ENCODE assay signal across 8 mouse cellular contexts in genomic region chr5:35907633-35908426, GRCm38 (mm10). TPM values are rescaled to one million over a fixed set of nuclear protein-coding genes. Genes with fewer than 3 reads are reported as not detected.
A peak's percentile ranks its signal among the peaks of the same experiment; 100 is the strongest.
DNase-seq lines count a peak whose midpoint lies in the region; ATAC-seq lines count a peak whose summit lies in the region.

No protein-coding gene starts in this region.

- H3K9ac ChIP-seq in embryonic facial prominence, embryonic 13.5 days, result 0 out of 2 replicates have a peak overlapping the region, but pooled peaks have one; percentile 36
- H3K9ac ChIP-seq in heart, embryonic 11.5 days (ENCODE audit: low read depth, low read length), result peak overlapping the region; percentile 53; the same call in 1 of the 2 replicates
- H3K9ac ChIP-seq in kidney, embryonic 14.5 days (ENCODE audit: low read depth, low read length), result peak overlapping the region; percentile 31; the same call in 1 of the 2 replicates
- H3K9ac ChIP-seq in lung, embryonic 16.5 days (ENCODE audit: low read length), result no peak overlapping the region

- 31% methylated on average over 15 of the region's 15 CpGs for WGBS in embryonic facial prominence, embryonic 13.5 days
- 35% methylated on average over 15 of the region's 15 CpGs for WGBS in heart, embryonic 11.5 days (ENCODE audit: insufficient replicate concordance)
- 4% methylated on average over 15 of the region's 15 CpGs for WGBS in kidney, embryonic 14.5 days
- WGBS in lung, embryonic 16.5 days, result 16% methylated on average over 15 of the region's 15 CpGs

- DNase-seq in urinary bladder, adult 18-20 months (ENCODE audit: low spot score in 2 of 2), result peak; percentile 35 to 43
- DNase-seq in urinary bladder, adult 2 months (ENCODE audit: low spot score), result no peak
- DNase-seq in right cerebral cortex, postnatal 10 days (ENCODE audit: low spot score in 2 of 2), result peak; percentile 84 to 92
- DNase-seq in natural killer cell, adult 2 months (ENCODE audit: low spot score in 2 of 2), result no peak

- peaks cover 19% of the 10 kb centered on the region for H3K36me3 ChIP-seq in embryonic facial prominence, embryonic 13.5 days
- H3K36me3 ChIP-seq in heart, embryonic 11.5 days (ENCODE audit: control insufficient read depth, insufficient read depth, low read length), result 0 out of 2 replicates have a peak, but pooled peaks cover 2% of the 10 kb centered on the region
- H3K36me3 ChIP-seq in kidney, embryonic 14.5 days (ENCODE audit: control insufficient read depth, insufficient read depth, low read length), result no peaks in the 10 kb centered on the region
- H3K36me3 ChIP-seq in lung, embryonic 16.5 days (ENCODE audit: control insufficient read depth, insufficient read depth, low read length), result no peaks in the 10 kb centered on the region

- peak overlapping the region; percentile 77 for H3K27ac ChIP-seq in embryonic facial prominence, embryonic 13.5 days
- H3K27ac ChIP-seq in heart, embryonic 11.5 days (ENCODE audit: low read depth, low read length), result peak overlapping the region; percentile 81
- H3K27ac ChIP-seq in kidney, embryonic 14.5 days (ENCODE audit: low read depth, low read length), result peak overlapping the region; percentile 84
- peak overlapping the region; percentile 11 for H3K27ac ChIP-seq in lung, embryonic 16.5 days (ENCODE audit: low read length)

- H3K27me3 ChIP-seq in embryonic facial prominence, embryonic 13.5 days, result no peaks in the 10 kb centered on the region
- H3K27me3 ChIP-seq in heart, embryonic 11.5 days (ENCODE audit: control insufficient read depth, insufficient read depth, low read length), result no peaks in the 10 kb centered on the region
- H3K27me3 ChIP-seq in kidney, embryonic 14.5 days (ENCODE audit: control insufficient read depth, insufficient read depth, low read length), result no peaks in the 10 kb centered on the region
- no peaks in the 10 kb centered on the region for H3K27me3 ChIP-seq in lung, embryonic 16.5 days (ENCODE audit: control insufficient read depth, insufficient read depth, low read depth, low read length)

- H3K4me3 ChIP-seq in embryonic facial prominence, embryonic 13.5 days, result no peak overlapping the region
- H3K4me3 ChIP-seq in heart, embryonic 11.5 days (ENCODE audit: low read depth, low read length), result no peak overlapping the region
- no peak overlapping the region for H3K4me3 ChIP-seq in kidney, embryonic 14.5 days (ENCODE audit: low read length)
- no peak overlapping the region for H3K4me3 ChIP-seq in lung, embryonic 16.5 days (ENCODE audit: low read length)

- peak overlapping the region; percentile 18; the same call in 1 of the 2 replicates for H3K4me2 ChIP-seq in embryonic facial prominence, embryonic 13.5 days
- peak overlapping the region; percentile 33 for H3K4me2 ChIP-seq in heart, embryonic 11.5 days
- peak overlapping the region; percentile 21 for H3K4me2 ChIP-seq in kidney, embryonic 14.5 days (replicated peaks; ENCODE audit: low read depth, low read length)
- H3K4me2 ChIP-seq in lung, embryonic 16.5 days (ENCODE audit: low read depth, low read length), result 0 out of 2 replicates have a peak overlapping the region, but pooled peaks have one; percentile 3

- peak; percentile 48; the same call in 1 of the 2 replicates for ATAC-seq in embryonic facial prominence, embryonic 13.5 days (ENCODE audit: insufficient number of reproducible peaks, insufficient read depth, low FRiP score, low TSS enrichment, low read depth)
- peak; percentile 53 for ATAC-seq in heart, embryonic 11.5 days (replicated peaks; ENCODE audit: insufficient number of reproducible peaks, low FRiP score, low TSS enrichment)
- ATAC-seq in kidney, embryonic 14.5 days (ENCODE audit: low FRiP score, low TSS enrichment), result peak; percentile 89
- ATAC-seq in lung, embryonic 16.5 days (ENCODE audit: low read depth), result peak; percentile 88

- peaks cover 44% of the 10 kb centered on the region for H3K4me1 ChIP-seq in embryonic facial prominence, embryonic 13.5 days
- peaks cover 70% of the 10 kb centered on the region for H3K4me1 ChIP-seq in heart, embryonic 11.5 days (ENCODE audit: control insufficient read depth, insufficient read depth, low read length)
- H3K4me1 ChIP-seq in kidney, embryonic 14.5 days (ENCODE audit: control insufficient read depth, insufficient read depth, low read length), result peaks cover 62% of the 10 kb centered on the region
- H3K4me1 ChIP-seq in lung, embryonic 16.5 days (replicated peaks; ENCODE audit: control insufficient read depth, insufficient read depth, low read length), result peaks cover 48% of the 10 kb centered on the region

- 0 out of 2 replicates have a peak, but pooled peaks cover 4% of the 10 kb centered on the region for H3K9me3 ChIP-seq in embryonic facial prominence, embryonic 13.5 days
- no peaks in the 10 kb centered on the region for H3K9me3 ChIP-seq in heart, embryonic 11.5 days (replicated peaks; ENCODE audit: control insufficient read depth, low read length)
- H3K9me3 ChIP-seq in kidney, embryonic 14.5 days (ENCODE audit: control insufficient read depth, low read length), result no peaks in the 10 kb centered on the region
- H3K9me3 ChIP-seq in lung, embryonic 16.5 days (ENCODE audit: control insufficient read depth, low read length), result no peaks in the 10 kb centered on the region

RNA-seq across cellular contexts. Expression of gene Afap1, which starts 14.7 kb away (rescaled TPM):
- polyA plus RNA-seq in urinary bladder, adult 2 months (2012; rRNA removed), result 18.4 and 26.7 TPM in 2 replicates
- polyA plus RNA-seq in embryonic facial prominence, embryonic 13.5 days (2015; fragmentation: Nextera tagmentation; extraction: Ambion mirVana), result 18.1 and 20.9 TPM in 2 replicates
- 19.9 and 24.8 TPM in 2 replicates for polyA plus RNA-seq in heart, embryonic 11.5 days (2014; fragmentation: Nextera tagmentation; extraction: Ambion mirVana)
- 16.8 and 23.6 TPM in 2 replicates for polyA plus RNA-seq in kidney, embryonic 14.5 days (2014; fragmentation: Nextera tagmentation; extraction: Ambion mirVana)
- 19.4 and 20.8 TPM in 2 replicates for polyA plus RNA-seq in lung, embryonic 16.5 days (2015; fragmentation: Nextera tagmentation; extraction: Ambion mirVana)

Comparison
In these comparisons a context has a peak if more than half of its experiments do, and no peak if none do; other contexts are left out.
1. DNase-seq: peak in urinary bladder, adult 18-20 months (2 of 2) and right cerebral cortex, postnatal 10 days (2 of 2); none in urinary bladder, adult 2 months (single experiment) and natural killer cell, adult 2 months (0 of 2).
2. H3K27ac ChIP-seq: peak in every context shown above with its lines; median percentile 84 in kidney, embryonic 14.5 days; 81 in heart, embryonic 11.5 days; 77 in embryonic facial prominence, embryonic 13.5 days; 11 in lung, embryonic 16.5 days.
3. Peak in every context shown above with its lines, with median percentiles within 50 percentile points of each other: ATAC-seq and H3K4me2 ChIP-seq.